Mouse (Mus musculus) c-Kit-positive CD71-positive TER-119-negative erythroid progenitor cells, embryonic 14.5 days (primary cell): ENCODE measurements around the gene Creld2.

ENCODE experiments used
- DNase-seq: peaks from one replicate; pipeline ENCODE4 v3.0.0-alpha.2; 2013; ENCODE audit warnings: low read depth

The Creld2 gene

GRCm38 (mm10) chr15:88867368-88868023 is 48.0 kb downstream of the Creld2 start:
- no peak for DNase-seq

- DNase-seq = no peak
These were observed 48.7 kb downstream of the Creld2 start for GRCm38 (mm10) chr15:88868024-88868742.

GRCm38 (mm10) chr15:88870418-88871185 is 51.2 kb downstream of the Creld2 start:
- DNase-seq = no peak

DNA sequence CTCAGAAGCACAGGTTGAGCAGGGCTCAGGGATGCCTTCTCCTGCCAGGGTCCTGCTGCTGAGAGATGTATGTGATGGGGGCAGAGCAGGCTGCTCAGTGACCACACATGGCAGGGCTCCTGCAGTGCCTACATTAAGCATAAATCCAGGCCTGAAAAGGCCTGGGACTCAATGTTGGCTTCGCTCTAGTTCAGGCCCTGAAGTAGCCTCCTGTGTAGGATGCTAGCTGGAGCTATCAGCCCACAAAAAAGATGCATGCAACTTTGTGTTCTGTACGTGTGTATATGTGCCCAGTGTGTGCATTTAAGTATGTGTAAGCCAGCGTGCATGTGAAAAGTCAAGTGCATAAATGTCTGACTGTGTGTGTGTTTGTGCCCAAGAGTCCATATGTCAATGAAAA is 54.6 kb downstream of the Creld2 start:
- no peak for DNase-seq

DNA sequence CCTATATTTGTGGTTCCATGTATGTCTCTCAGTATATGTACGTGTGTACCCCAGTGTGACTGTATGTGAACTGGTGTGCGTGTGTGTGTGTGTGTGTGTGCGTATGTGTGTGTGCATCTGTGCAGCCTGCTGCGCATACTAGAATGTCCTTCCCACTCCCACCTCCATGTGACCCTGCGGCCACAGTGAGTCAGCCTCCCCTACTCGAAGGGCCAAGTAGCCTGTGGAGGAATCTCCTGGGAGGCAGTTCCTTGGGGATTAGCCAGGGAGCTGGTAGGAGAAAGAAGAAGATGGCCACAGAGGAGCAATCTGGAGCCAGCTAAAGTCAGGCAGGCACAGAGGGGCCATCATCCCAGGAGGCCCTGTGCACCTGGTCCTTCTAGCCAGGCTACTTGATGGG is 55.0 kb downstream of the Creld2 start:
- DNase-seq = no peak

DNA sequence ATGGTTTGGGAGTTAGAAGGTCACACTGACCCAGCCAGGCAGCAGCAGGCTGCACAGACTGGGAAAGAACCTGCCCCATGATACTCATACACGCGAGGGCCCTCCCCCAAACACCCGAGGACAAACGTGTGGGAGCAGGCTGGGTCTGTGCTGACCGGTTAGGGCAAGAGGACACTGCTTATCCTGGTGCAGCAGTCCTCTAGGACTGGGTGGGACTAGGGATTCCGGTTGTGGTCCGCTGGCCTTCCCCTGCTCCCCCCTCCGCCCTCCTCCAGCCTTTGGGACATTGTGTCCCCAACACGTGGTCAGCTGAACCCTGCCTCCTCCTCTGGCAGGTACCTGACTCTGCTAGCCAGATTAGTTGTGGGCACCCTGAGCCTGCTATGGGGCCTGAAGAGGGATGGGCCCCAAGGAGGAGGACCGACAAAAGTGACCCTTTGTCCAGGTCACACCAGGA is 56.2 kb downstream of the Creld2 start:
- no peak for DNase-seq
